Mouse (Mus musculus): ENCODE measurements around the gene Rin3. TPM values are rescaled to one million over a fixed set of nuclear protein-coding genes. Genes with fewer than 3 reads are reported as not detected.

The Rin3 gene
- total and polyA plus RNA-seq, 3 experiments: 17.5 to 38.9 TPM; not detected in 1

GRCm38 (mm10) chr12:102236317-102236716 lies 46.5 kb upstream of the Rin3 start:
- H3K27ac ChIP-seq (ENCODE audit: control insufficient read depth, low read depth, low read length): no peak overlapping the region
- TF ChIP-seq ELF1 (IDR thresholded peaks at IDR 0.05; ENCODE audit: low read depth, low read length) (no peak), HCFC1 (IDR thresholded peaks at IDR 0.05; ENCODE audit: low read depth, low read length) (no peak), MAZ (IDR thresholded peaks at IDR 0.05; ENCODE audit: low read depth, low read length) (no peak), BHLHE40 (IDR thresholded peaks at IDR 0.05; ENCODE audit: borderline replicate concordance, low read depth, low read length) (no peak), MAFK (IDR thresholded peaks at IDR 0.05; ENCODE audit: borderline replicate concordance, low read depth, low read length) (no peak), NRF1 (IDR thresholded peaks at IDR 0.05; ENCODE audit: insufficient read depth, low read depth, low read length, poor library complexity, severe bottlenecking) (no peak), TAL1 (IDR thresholded peaks at IDR 0.05; ENCODE audit: low read length) (no peak), POLR2A (IDR thresholded peaks at IDR 0.05; ENCODE audit: control insufficient read depth in 1 of 2, insufficient read depth in 1 of 2, low read depth in 1 of 2, low read length in 2 of 2, poor library complexity in 1 of 2) (no peak), ZC3H11A (IDR thresholded peaks at IDR 0.05; ENCODE audit: low read depth, low read length) (no peak)
- no peak overlapping the region for H3K4me3 ChIP-seq (ENCODE audit: control insufficient read depth in 1 of 2, insufficient read depth in 1 of 2, low read depth in 2 of 2, low read length in 2 of 2)
- no peaks in the 10 kb centered on the region for H3K79me2 ChIP-seq (ENCODE audit: control insufficient read depth, insufficient read depth, low read length, poor library complexity)
- no peak overlapping the region for H3K9ac ChIP-seq (ENCODE audit: control insufficient read depth, low read depth, low read length, poor library complexity, severe bottlenecking)
- no peaks in the 10 kb centered on the region for H3K4me1 ChIP-seq (ENCODE audit: control insufficient read depth in 1 of 2, insufficient read depth in 2 of 2, low read length in 2 of 2)
- DNase-seq (ENCODE audit: low read depth, low spot score): no peak
- H3K27me3 ChIP-seq (ENCODE audit: control insufficient read depth in 1 of 2, insufficient read depth in 2 of 2, low read length in 2 of 2): peaks cover 0 to 3% of the 10 kb centered on the region in 2 experiments; a peak in 2 of 4 replicates
- H3K36me3 ChIP-seq (ENCODE audit: control insufficient read depth in 1 of 2, insufficient read depth in 2 of 2, low read length in 2 of 2): no peaks in the 10 kb centered on the region
- H3K9me3 ChIP-seq (replicated peaks; ENCODE audit: insufficient read depth, low read length): no peaks in the 10 kb centered on the region

- TF ChIP-seq MYC (IDR thresholded peaks at IDR 0.05; ENCODE audit: low read depth, low read length): no peak
- no peak for TF ChIP-seq EP300 (IDR thresholded peaks at IDR 0.05; ENCODE audit: low read depth in 1 of 2, low read length in 2 of 2)
- no peak for TF ChIP-seq KAT2A (conservative IDR thresholded peaks at IDR 0.05; ENCODE audit: low read depth, low read length)
- no peak for TF ChIP-seq TBP (IDR thresholded peaks at IDR 0.05; ENCODE audit: low read depth, low read length)
- TF ChIP-seq USF2 (IDR thresholded peaks at IDR 0.05; ENCODE audit: borderline replicate concordance in 1 of 2, insufficient read depth in 1 of 2, low read depth in 1 of 2, low read length in 2 of 2): no peak
- TF ChIP-seq MAX (IDR thresholded peaks at IDR 0.05; ENCODE audit: low read length): no peak
- H3K27me3 ChIP-seq (ENCODE audit: control insufficient read depth in 1 of 2, insufficient read depth in 2 of 2, low read length in 2 of 2): no peaks in the 10 kb centered on the region
- no peaks in the 10 kb centered on the region for H3K9me3 ChIP-seq (replicated peaks; ENCODE audit: insufficient read depth, low read length)
- H3K36me3 ChIP-seq (ENCODE audit: control insufficient read depth in 1 of 2, insufficient read depth in 2 of 2, low read length in 2 of 2): no peaks in the 10 kb centered on the region
- no peak overlapping the region for H3K4me3 ChIP-seq (ENCODE audit: control insufficient read depth in 1 of 2, insufficient read depth in 1 of 2, low read depth in 2 of 2, low read length in 2 of 2)
- no peak overlapping the region for H3K9ac ChIP-seq (ENCODE audit: control insufficient read depth, low read depth, low read length, poor library complexity, severe bottlenecking)
- H3K79me2 ChIP-seq (ENCODE audit: control insufficient read depth, insufficient read depth, low read length, poor library complexity): no peaks in the 10 kb centered on the region
- DNase-seq (ENCODE audit: low read depth, low spot score): no peak
- H3K27ac ChIP-seq (ENCODE audit: control insufficient read depth, low read depth, low read length): no peak overlapping the region
- H3K4me1 ChIP-seq (ENCODE audit: control insufficient read depth in 1 of 2, insufficient read depth in 2 of 2, low read length in 2 of 2): no peaks in the 10 kb centered on the region
Measured at GRCm38 (mm10) chr12:102242076-102242722, 40.6 kb upstream of the Rin3 start.

Measured in MEL (cell line).